Mouse (Mus musculus) heart, adult 2 months (tissue): ENCODE measurements around the gene Pou6f1.

Source experiments
- CTCF ChIP-seq: fragments of 200-600 bp; IDR thresholded peaks from 2 replicates; pipeline ENCODE4 v1.8.1; 2022; ENCODE audit warnings: antibody characterized with exemption, mild to moderate bottlenecking, moderate library complexity
- EP300 ChIP-seq: fragments of 200-500 bp; IDR thresholded peaks from 2 replicates; pipeline ENCODE4 v1.6.1; 2011; ENCODE audit warnings: low read depth, low read length, control low read depth; ENCODE audit not compliant: insufficient read depth

- no peak for TF ChIP-seq CTCF
- no peak for TF ChIP-seq EP300
Observed at GRCm38 (mm10) chr15:100587166-100587565, 12.6 kb downstream of the Pou6f1 start.
